Mouse (Mus musculus): Measurements from ENCODE around the gene Gm9736.
"Not testable (repeated sequence)": the region's sequence is repeated elsewhere in the genome, so short reads cannot be mapped to it uniquely, and the experiment has no call there.

Gm9736 gene

DNA sequence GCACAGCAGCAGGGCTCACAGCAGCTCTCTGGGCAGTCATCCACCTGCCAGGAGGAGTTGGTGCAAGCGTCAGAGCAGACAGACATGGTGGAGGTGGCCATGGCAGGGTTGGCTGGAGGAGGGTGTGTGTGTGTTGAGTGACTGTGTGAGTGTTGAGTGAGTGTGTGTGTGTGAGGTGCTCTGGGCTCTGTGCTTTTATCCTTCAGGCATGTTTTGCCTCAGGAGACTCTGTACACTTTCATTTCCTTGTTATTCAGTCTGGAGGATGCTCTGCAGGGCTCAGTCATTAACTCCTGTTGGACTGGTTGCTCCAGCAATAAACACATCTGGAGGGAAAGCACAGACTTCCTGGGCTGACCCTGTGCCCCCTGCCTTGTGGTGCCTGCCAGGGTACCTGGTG lies at the start of gene Gm9736:
TSS of gene Gm9736 (minus strand) at position 101 of the 400 bp plus-strand sequence.
- DNase-seq = not testable (repeated sequence)

DNA sequence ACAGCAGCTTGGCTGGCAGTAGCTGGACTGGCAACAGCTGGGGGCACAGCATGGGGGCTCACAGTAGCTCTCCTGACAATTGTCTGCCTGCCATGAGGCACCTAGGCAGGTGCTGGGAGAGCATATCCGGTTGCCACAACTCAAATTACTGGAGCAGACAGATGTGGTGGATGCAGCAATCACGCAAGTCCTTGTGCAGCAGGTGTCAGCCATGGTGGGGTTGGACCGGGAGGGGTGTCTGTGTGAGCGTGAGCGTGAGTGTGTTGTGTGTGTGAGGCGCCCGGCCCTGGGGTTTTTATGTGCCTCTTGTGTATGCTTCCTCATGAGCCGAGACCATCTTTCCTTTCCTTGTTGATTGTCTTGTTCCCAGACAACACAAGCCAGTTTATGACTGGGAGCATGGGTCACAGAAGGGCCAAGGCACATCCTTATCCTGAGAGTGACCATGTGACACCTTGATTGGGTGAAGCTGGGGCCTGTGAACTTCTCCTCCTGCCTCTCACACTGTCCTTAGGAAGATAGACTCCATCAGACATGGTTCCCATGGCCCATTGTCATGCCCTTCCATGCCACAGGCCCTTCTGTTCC lies 47.9 kb upstream of the Gm9736 start, which contains the start of gene Gm19668:
TSS of gene Gm19668 (minus strand) at position 213 of the 588 bp plus-strand sequence.
- DNase-seq = peak; percentile 51

DNA sequence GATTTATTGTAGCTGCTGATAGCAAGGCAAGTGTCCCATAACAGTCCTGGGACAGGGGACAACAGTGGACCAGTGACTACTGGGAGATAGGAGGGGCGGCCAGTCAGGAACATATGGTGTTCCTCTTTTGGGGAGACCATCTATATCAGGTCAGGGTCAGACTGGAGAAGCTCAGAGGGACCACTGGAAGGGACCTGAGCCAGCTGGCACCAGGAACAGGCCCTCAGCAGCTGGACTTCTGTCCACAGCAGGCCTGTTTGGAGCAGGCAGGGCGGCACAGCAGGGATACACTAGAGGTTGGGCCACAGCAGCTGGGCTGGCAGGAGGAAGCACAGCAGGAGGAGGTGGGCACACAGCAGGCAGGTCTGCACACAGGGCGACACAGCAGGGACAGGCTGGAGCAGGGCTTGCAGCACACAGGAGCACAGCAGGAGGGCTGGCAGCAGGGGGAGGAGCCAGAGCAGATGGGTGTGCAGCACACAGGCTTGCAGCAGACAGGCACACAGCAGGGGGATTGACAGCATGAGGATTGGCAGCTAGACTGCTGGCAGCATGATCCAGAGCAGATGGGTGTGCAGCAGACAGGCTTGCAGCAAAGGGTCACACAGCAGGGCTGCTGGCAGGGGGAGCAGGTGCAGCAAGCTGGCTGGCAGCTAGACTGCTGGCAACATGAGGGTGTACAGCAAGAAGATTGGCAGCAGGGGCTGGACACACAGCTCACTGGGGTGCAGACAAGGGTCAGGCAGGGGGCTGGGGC lies 47.2 kb upstream of the Gm9736 start:
- DNase-seq = not testable (repeated sequence)

DNA sequence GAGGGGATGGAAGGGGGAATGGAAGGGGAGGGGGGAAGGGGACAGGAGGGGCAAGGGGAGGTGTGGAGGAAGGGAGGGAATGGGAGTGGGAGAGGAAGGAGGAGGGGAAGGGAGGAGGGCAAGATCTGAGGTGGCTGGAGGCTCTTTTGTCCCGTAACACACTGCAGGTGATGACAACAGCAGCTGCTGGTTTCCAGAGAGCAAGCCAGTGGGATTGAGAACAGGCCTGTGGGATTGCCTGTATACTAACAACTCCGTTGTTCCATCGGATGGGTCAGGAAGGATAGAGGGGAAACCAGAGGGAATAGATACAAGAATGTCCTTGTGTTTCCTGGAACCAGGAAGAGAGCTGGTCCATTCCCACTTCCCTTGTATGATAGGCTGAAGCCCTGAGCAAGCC lies 46.5 kb upstream of the Gm9736 start:
- peak; percentile 39 for DNase-seq

DNA sequence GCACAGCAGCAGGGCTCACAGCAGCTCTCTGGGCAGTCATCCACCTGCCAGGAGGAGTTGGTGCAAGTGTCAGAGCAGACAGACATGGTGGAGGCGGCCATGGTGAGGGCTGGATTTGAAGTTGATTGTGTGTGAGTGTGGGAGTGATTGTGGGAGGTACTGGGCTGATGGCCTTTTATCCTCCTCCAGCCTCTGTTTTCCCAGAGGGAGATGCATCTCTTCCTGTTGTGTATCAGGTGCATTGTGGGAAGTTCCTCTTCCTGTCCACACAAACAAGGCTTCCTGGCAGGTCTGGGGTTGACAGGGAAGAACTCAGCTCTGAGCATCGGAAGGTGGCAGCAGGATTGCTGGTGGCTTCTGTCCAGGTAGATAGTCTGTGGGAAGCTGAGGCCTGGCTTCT lies 43.8 kb upstream of the Gm9736 start, which contains the start of gene Gm9639:
TSS of gene Gm9639 (minus strand) at position 101 of the 400 bp plus-strand sequence.
- DNase-seq = no peak

DNA sequence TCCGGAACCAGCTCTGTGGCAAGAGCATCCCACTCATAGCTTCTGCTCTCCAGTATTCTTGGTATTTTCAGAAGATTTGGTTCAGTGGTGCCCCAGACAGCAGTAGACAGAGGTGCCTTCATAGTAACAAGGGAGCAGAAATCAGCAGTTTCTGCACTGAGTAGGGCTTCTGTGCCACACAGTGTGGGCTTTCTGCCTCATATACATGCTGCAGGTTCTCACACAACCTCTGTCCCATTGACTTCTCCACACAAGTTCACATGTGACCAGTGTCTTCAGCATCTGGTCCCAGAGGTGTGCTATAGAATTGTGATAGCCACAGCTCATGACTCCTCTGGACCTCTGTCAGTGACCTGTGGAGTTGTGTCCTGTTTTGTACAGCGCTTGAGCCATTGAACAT lies 37.5 kb upstream of the Gm9736 start:
- DNase-seq = no peak

DNA sequence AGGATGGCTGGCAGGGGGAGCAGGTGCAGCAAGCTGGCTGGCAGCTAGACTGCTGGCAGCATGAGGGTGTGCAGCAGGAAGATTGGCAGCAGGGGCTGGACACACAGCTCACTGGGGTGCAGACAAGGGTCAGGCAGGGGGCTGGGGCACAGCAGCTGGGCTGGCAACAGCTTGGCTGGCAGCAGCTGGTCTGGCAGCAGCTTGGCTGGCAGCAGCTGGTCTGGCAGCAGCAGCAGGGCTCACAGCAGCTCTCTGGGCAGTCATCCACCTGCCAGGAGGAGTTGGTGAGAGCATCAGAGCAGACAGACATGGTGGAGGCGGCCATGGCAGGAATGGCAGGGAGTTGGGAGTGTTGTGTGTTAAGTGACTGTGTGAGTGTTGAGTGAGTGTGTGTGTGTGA lies 36.7 kb upstream of the Gm9736 start, which contains the start of gene Gm7137:
TSS of gene Gm7137 (minus strand) at position 325 of the 400 bp plus-strand sequence.
- not testable (repeated sequence) for DNase-seq

DNA sequence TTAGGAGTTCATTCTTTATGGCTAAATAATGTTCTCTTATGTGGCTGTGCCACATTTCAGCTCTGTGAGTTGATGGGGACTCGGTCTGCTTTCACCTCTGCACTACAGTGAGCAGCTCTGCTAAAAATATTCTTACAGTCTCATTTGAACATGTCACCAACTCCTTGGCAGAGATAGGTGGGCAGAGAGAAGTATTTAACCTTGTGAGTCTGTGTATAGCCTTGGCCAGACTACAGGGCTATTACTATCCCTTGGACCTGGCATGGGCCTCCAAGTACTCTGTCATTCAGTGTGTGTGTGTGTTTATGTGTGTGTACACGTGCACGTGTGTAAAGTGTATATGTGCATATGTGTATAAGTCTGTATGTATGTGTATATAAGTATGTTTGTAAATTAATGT lies 32.2 kb upstream of the Gm9736 start:
- not testable (repeated sequence) for DNase-seq

DNA sequence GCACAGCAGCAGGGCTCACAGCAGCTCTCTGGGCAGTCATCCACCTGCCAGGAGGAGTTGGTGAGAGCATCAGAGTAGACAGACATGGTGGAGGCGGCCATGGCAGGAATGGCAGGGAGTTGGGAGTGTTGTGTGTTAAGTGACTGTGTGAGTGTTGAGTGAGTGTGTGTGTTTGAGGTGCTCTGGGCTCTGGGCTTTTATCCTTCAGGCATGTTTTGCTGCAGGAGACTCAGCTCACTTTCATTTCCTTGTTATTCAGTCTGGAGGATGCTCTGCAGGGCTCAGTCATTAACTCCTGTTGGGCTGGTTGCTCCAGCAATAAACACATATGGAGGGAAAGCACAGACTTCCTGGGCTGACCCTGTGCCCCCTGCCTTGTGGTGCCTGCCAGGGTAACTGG lies 31.3 kb upstream of the Gm9736 start, which contains the start of gene Gm3250:
TSS of gene Gm3250 (minus strand) at position 101 of the 400 bp plus-strand sequence.
- not testable (repeated sequence) for DNase-seq

DNA sequence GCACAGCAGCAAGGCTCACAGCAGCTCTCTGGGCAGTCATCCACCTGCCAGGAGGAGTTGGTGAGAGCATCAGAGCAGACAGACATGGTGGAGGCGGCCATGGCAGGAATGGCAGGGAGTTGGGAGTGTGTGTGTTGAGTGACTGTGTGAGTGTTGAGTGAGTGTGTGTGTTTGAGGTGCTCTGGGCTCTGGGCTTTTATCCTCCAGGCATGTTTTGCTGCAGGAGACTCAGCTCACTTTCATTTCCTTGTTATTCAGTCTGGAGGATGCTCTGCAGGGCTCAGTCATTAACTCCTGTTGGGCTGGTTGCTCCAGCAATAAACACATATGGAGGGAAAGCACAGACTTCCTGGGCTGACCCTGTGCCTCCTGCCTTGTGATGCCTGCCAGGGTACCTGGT lies 25.7 kb upstream of the Gm9736 start, which contains the start of gene Gm7138:
TSS of gene Gm7138 (minus strand) at position 101 of the 400 bp plus-strand sequence.
- not testable (repeated sequence) for DNase-seq

DNA sequence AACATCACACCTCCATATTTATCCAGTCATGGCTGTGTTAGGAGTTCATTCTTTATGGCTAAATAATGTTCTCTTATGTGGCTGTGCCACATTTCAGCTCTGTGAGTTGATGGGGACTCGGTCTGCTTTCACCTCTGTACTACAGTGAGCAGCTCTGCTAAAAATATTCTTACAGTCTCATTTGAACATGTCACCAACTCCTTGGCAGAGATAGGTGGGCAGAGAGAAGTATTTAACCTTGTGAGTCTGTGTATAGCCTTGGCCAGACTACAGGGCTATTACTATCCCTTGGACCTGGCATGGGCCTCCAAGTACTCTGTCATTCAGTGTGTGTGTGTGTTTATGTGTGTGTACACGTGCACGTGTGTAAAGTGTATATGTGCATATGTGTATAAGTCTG lies 21.0 kb upstream of the Gm9736 start:
- DNase-seq = not testable (repeated sequence)

DNA sequence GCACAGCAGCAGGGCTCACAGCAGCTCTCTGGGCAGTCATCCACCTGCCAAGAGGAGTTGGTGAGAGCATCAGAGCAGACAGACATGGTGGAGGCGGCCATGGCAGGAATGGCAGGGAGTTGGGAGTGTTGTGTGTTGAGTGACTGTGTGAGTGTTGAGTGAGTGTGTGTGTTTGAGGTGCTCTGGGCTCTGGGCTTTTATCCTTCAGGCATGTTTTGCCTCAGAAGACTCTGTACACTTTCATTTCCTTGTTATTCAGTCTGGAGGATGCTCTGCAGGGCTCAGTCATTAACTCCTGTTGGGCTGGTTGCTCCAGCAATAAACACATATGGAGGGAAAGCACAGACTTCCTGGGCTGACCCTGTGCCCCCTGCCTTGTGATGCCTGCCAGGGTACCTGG lies 20.1 kb upstream of the Gm9736 start, which contains the start of gene Gm3238:
TSS of gene Gm3238 (minus strand) at position 101 of the 400 bp plus-strand sequence.
- DNase-seq = not testable (repeated sequence)

DNA sequence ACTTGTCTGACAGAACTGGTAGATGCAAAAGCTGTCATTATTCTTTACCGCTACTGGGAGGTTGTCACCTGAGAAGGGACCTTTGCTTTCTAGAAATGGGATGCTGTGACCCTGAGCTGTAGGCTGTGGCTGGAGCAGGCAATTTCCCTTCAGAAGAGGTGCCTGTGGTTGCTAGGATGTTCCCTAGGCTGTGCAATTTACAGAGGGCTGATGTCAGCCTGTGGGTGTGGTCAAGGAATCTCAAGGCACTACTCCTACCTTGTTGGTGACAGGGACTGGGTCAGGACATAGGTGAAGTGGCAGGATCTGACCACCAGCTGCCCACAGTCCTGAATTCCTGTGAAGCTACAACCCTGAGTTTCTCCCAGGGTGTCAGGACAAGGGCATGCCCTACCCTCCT lies 18.6 kb upstream of the Gm9736 start:
- DNase-seq = no peak

DNA sequence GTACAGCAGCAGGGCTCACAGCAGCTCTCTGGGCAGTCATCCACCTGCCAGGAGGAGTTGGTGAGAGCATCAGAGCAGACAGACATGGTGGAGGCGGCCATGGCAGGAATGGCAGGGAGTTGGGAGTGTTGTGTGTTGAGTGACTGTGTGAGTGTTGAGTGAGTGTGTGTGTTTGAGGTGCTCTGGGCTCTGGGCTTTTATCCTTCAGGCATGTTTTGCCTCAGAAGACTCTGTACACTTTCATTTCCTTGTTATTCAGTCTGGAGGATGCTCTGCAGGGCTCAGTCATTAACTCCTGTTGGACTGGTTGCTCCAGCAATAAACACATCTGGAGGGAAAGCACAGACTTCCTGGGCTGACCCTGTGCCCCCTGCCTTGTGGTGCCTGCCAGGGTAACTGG lies 8.4 kb upstream of the Gm9736 start, which contains the start of gene Gm3233:
TSS of gene Gm3233 (minus strand) at position 101 of the 400 bp plus-strand sequence.
- DNase-seq = not testable (repeated sequence)

DNA sequence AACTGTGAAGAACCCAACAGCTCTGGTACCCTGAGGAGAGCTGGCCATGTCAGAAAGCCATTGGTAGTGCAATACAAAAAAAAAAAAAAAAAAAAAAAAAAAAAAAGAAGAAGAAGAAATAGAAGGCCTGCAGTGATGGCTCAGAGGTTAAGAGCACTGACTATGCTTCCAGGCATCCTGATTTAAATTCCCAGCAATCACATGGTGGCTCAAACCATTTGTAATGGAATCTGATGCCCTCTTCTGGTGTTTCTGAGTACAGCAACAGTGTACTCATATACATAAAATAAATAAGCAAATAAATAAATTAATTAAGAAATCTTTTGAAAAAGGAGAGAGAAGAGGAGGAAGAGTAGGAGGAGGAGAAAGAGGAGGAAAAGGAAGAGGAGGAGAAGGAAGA lies 2.3 kb upstream of the Gm9736 start:
- no peak for DNase-seq

DNA sequence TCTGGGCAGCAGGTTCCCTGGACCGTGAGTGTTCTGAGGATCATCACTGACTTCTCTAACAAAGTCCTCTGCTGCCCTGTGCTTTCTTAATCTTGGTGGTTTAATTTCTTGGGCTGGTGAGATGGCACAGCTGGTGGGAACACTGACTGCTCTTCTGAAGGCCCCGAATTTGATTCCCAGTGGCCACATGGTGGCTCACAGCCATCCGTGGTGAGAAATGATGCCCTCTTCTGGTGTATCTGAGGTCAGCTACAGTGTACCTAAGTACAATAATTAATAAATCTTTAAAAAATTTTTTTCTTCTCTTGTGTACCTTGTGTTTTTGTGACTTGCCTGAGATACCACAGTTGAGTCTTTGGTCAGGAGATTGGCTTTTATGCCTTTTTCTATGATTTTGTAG lies 1.2 kb upstream of the Gm9736 start:
- not testable (repeated sequence) for DNase-seq

DNA sequence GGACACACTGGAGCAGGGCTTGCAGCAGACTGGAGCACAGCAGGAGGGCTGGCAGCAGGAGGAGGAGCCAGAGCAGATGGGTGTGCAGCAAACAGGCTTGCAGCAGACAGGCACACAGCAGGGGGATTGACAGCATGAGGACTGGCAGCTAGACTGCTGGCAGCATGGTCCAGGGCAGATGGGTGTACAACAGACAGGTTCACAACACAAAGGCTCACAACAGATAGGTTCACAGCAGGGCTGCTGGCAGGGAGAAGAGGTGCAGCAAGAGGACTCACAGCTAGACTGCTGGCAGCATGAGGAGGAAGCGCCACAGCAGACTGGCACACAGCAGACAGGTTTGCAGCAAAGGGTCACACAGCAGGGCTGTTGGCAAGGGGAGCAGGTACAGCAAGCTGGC lies 468 bp downstream of the Gm9736 start:
- DNase-seq = peak; percentile 29

DNA sequence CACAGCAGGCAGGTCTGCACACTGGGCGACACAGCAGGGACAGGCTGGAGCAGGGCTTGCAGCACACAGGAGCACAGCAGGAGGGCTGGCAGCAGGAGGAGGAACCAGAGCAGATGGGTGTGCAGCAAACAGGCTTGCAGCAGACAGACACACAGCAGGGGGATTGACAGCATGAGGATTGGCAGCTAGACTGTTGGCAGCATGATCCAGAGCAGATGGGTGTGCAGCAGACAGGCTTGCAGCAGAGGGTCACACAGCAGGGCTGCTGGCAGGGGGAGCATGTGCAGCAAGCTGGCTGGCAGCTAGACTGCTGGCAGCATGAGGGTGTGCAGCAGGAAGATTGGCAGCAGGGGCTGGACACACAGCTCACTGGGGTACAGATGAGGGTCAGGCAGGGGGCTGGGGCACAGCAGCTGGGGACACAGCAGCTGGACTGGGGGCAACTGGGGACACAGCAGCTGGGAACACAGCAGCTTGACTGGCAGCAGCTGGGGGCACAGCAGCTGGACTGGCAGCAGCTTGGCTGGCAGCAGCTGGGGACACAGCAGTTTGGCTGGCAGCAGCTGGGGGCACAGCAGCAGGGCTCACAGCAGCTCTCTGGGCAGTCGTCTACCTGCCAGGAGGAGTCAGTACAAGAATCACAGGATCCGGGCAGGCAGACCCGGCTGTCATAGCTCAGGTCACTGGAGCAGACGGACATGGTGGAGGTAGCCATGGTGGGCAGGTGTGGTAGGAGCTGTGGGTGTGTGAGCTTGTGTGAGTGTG lies 9.0 kb downstream of the Gm9736 start, which contains the start of gene Gm18596:
TSS of gene Gm18596 (minus strand) at position 715 of the 765 bp plus-strand sequence.
- peak; percentile 46 for DNase-seq

DNA sequence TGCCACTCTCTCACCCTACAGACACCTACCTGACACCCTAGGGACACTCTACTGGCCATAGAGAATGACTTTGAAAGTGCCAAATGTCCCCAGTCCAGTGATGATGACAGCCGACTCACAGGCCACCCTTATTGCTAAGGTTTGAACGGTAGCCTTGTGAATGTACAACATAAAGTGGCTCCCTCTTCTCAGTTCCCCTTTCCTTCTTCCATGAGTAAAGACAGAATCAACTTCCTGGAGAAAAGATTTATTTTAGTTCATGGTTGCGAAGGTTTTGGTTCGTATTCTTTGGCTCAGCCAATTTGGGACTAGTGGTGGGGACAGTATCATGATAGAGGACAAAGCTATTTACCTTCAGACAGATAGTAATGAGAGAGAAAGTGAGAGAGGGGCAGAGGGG lies 12.2 kb downstream of the Gm9736 start:
- DNase-seq = no peak

DNA sequence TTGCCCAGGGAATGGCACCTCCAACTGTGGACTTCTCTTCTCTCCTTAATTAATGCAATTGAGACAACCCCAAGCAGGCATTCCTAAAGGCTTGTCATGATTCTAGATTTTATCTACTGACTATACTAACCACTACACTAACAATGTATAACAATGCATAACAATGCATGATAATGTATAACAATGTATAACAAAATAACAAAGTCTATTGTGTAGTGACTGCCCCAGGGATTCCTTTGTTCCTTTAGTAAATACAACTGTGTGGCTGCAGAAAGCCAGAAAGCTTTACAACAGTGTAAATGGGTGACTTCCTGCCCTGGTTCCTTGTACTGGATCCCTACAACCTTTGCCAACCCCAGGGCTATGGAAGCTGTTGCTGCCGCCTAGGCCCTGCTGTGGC lies 15.2 kb downstream of the Gm9736 start:
- no peak for DNase-seq

DNA sequence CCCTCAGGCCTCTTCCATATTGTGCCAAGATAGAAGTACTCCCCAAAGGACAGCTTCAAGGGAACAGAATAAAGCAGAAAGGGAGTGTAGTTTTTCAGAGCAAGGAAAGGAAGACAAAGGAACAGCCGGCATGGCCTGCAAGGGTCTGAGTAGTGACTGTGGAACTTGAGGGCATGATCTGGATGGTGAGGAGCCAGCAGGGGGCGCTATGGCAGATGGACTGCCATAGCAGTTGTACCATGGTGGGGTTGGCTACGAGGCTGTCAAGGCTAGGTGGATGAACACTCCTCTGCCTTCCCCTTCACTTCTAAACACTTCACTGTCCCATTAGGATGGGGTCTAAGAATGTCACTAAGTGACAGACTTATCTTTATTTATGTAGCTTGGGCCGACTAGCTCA lies 21.9 kb downstream of the Gm9736 start:
- peak; percentile 20 for DNase-seq

DNA sequence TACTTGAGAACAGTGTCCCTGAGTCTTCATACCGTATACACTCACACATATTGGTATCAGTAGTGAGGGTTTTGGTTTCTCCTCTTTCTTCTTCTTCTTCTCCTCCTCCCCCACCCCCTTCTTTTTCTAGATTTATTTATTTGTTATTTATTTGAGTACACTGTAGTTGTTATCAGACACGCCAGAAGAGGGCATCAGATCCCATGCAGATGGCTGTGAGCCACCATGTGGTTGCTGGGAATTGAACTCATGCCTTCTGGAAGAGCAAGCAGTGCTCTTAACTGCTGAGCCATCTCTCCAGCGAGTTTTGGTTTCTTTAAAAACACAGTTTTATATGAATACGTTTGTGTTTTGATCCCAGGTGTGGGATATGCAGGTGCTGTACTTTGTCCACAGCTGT lies 22.9 kb downstream of the Gm9736 start:
- no peak for DNase-seq

DNA sequence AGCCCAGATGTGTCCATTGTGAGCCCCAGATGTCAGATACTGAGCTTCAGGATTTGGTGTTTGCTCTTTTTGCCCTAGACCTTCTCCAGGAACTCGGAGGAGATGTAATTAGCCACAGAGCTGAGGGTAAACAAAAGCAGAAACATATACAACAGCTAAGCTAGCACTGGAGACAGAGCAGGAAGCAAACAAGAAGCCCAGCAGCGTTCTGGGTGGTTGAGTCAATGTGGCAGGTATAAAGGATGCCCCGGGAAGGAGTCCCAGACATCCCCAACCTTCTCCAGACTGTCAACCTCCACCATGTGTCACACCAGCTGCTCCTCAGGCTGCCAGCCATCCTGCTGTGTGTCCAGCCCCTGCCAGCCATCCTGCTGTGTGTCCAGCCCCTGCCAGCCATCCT lies 25.0 kb downstream of the Gm9736 start, which contains the start of gene Gm10100:
TSS of gene Gm10100 (plus strand) at position 301 of the 400 bp plus-strand sequence.
- no peak for DNase-seq
